Mouse (Mus musculus) kidney, adult 2 months (tissue): ENCODE measurements at regions not wholly inside any gene's neighbourhood (a gene's known extent, or its start where the extent isn't known, plus 50 kb on each side); places are given as distances from the start of the nearest gene placed in this dataset.

ENCODE experiments used
- CTCF ChIP-seq: fragments of 200-500 bp; conservative IDR thresholded peaks from 2 replicates; pipeline ENCODE4 v1.5.1; 2011; ENCODE audit warnings: low read depth, mild to moderate bottlenecking, control low read depth, low read length, moderate library complexity, mixed read lengths; ENCODE audit not compliant: insufficient read depth, insufficient read length
- POLR2A ChIP-seq: fragments of 200-500 bp; IDR thresholded peaks from one replicate; pipeline ENCODE4 v1.6.1; 2011; ENCODE audit warnings: low read depth, low read length, control low read depth

GRCm38 (mm10) chr12:92601673-92602072, 752.7 kb upstream of the Sel1l start:
- TF ChIP-seq CTCF: no peak
- TF ChIP-seq POLR2A: no peak
